Mouse (Mus musculus): Measurements from ENCODE around the gene Sec61b. TPM values are rescaled to one million over a fixed set of nuclear protein-coding genes. Genes with fewer than 3 reads are reported as not detected.

Sec61b gene
- 175 and 255 TPM in 2 replicates for polyA plus RNA-seq (2012; rRNA removed)

DNA sequence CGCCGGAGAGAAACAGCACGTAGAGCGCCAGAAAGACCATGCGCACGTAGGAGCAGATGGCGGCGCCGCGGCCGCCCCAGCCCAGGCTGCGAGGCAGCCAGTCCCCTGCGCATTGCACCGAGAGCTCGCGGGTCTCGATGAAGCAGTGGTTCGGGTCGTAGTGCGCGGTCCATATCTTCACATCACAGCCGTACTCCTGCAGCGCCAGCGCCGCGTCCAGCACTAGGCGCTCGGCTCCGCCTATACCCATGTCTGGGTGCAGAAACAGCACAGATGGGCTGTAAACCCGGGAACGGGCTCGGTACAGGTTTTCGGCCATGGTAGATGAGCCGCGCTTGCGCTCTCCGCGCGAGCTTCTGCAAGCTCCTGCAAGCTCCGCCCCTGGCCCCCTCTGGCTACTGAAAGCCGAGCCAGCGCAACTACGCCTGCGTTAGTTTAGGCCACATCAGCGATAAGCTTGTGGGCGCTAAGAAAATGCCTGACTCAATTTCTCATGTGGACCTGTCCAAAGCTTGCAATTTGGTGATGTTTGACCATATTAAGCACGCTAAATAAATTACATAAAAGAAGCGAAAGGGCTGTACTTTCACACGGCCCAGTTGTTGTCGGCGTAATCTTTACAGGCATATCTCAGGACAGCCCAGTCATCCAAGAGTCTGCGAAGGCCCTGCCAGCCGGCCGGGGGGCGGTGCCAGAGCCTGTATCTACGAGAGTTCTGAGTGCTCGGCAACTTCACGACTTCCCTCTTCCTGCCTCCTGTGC is at the start of gene Sec61b, which contains the start of gene Alg2:
Gene Sec61b (plus strand): TSS at position 691 of the 762 bp plus-strand sequence.
Gene Alg2 (minus strand): TSS at position 366 of the 762 bp plus-strand sequence.
- Histone ChIP-seq H3K36me3 (ENCODE audit: control insufficient read depth, insufficient read depth, low read length) (peaks cover 19% of the 10 kb centered on the region), H3K27me3 (ENCODE audit: control insufficient read depth, insufficient read depth, low read length) (no peaks in the 10 kb centered on the region), H3K27ac (ENCODE audit: insufficient read depth, low read length) (peak within 1 kb of the TSS; percentile 84), H3K4me3 (ENCODE audit: extremely low read depth, insufficient read depth, insufficient read length) (peak within 1 kb of the TSS; percentile 83), H3K4me1 (ENCODE audit: control insufficient read depth, insufficient read depth, insufficient read length) (0 out of 2 replicates have a peak, but pooled peaks cover 2% of the 10 kb centered on the region)
- no peak; the same call in 1 of the 2 replicates for TF ChIP-seq POLR2A (IDR thresholded peaks at IDR 0.05; ENCODE audit: low read depth, low read length)
- under 1% methylated on average over 57 of the region's 58 CpGs for WGBS
- DNase-seq (ENCODE audit: low read depth in 1 of 2, low spot score in 2 of 2), result peak; percentile 97 to 98

DNA sequence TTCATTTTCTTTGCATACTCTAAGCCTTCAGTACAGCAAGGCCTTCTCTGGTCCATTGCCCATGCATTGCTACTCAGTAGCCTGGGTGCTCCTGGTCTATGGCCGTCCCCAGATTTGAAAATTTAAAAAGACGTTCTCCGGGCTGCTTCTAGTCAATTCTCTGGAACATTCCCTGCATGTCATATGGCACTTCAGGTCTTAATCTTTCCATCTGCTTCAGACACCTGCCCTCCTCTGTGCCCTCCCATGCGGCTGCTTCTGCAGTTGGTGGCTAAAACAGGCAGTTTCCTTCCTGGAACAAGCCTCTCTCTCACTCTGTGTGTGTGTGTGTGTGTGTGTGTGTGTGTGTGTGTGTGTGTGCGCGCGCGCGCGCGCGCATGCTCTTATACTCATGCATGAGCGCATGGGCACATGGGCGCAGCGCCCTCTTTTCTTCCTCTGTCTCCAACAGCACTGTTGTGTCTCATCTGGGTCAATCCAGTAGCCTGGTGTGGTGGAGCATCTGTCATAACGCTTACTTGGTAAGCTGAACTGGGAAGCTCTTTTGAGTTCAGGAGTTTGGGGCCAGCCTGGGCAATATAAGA is 49.1 kb upstream of the Sec61b start:
- Histone ChIP-seq H3K36me3 (ENCODE audit: control insufficient read depth, insufficient read depth, low read length) (no peaks in the 10 kb centered on the region), H3K4me3 (ENCODE audit: extremely low read depth, insufficient read depth, insufficient read length) (no peak overlapping the region), H3K27me3 (ENCODE audit: control insufficient read depth, insufficient read depth, low read length) (no peaks in the 10 kb centered on the region), H3K4me1 (ENCODE audit: control insufficient read depth, insufficient read depth, insufficient read length) (no peaks in the 10 kb centered on the region; the same call in 1 of the 2 replicates), H3K27ac (ENCODE audit: insufficient read depth, low read length) (no peak overlapping the region)
- WGBS, result 30% methylated on average over 16 of the region's 16 CpGs
- no peak for TF ChIP-seq CTCF (IDR thresholded peaks at IDR 0.05; ENCODE audit: extremely low read depth, insufficient read depth, insufficient read length, insufficient replicate concordance)
- no peak for TF ChIP-seq POLR2A (IDR thresholded peaks at IDR 0.05; ENCODE audit: low read depth, low read length)
- no peak for DNase-seq (ENCODE audit: low read depth in 1 of 2, low spot score in 2 of 2)

DNA sequence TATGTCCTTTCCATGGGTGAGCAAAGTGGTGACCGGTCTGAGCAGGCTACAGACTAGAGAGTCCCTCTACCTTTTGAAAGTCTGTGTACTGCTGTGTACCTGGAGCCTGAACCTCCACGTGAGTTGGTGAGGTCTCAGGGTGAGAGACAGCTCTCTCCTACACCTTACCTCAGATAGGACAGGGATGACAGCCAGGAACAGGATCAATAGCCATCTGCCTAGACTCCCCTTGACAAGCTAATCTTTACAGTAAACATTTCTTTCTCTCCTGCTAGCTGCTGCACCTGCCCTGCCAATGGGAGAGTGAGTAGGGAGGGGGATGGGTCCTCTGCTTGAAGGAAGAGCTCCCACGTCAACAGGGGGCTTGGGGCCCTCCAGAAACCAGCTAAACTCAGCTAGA is 46.9 kb upstream of the Sec61b start:
- 81% methylated on average over 3 of the region's 3 CpGs for WGBS
- Histone ChIP-seq H3K27me3 (ENCODE audit: control insufficient read depth, insufficient read depth, low read length) (no peaks in the 10 kb centered on the region), H3K27ac (ENCODE audit: insufficient read depth, low read length) (no peak overlapping the region), H3K4me1 (ENCODE audit: control insufficient read depth, insufficient read depth, insufficient read length) (no peaks in the 10 kb centered on the region; the same call in 1 of the 2 replicates), H3K36me3 (ENCODE audit: control insufficient read depth, insufficient read depth, low read length) (no peaks in the 10 kb centered on the region), H3K4me3 (ENCODE audit: extremely low read depth, insufficient read depth, insufficient read length) (no peak overlapping the region)
- TF ChIP-seq CTCF (IDR thresholded peaks at IDR 0.05; ENCODE audit: extremely low read depth, insufficient read depth, insufficient read length, insufficient replicate concordance) (no peak), POLR2A (IDR thresholded peaks at IDR 0.05; ENCODE audit: low read depth, low read length) (no peak)
- DNase-seq (ENCODE audit: low read depth in 1 of 2, low spot score in 2 of 2), result no peak

GRCm38 (mm10) chr4:47430557-47430956 is 43.9 kb upstream of the Sec61b start:
- H3K36me3 ChIP-seq (ENCODE audit: control insufficient read depth, insufficient read depth, low read length), result no peaks in the 10 kb centered on the region
- 69% methylated on average over 6 of the region's 6 CpGs for WGBS
- no peaks in the 10 kb centered on the region; the same call in 1 of the 2 replicates for H3K4me1 ChIP-seq (ENCODE audit: control insufficient read depth, insufficient read depth, insufficient read length)
- H3K27ac ChIP-seq (ENCODE audit: insufficient read depth, low read length), result no peak overlapping the region
- no peaks in the 10 kb centered on the region for H3K27me3 ChIP-seq (ENCODE audit: control insufficient read depth, insufficient read depth, low read length)
- no peak overlapping the region for H3K4me3 ChIP-seq (ENCODE audit: extremely low read depth, insufficient read depth, insufficient read length)
- no peak for DNase-seq (ENCODE audit: low read depth in 1 of 2, low spot score in 2 of 2)
- TF ChIP-seq CTCF (IDR thresholded peaks at IDR 0.05; ENCODE audit: extremely low read depth, insufficient read depth, insufficient read length, insufficient replicate concordance) (no peak), POLR2A (IDR thresholded peaks at IDR 0.05; ENCODE audit: low read depth, low read length) (no peak)

- Histone ChIP-seq H3K36me3 (ENCODE audit: control insufficient read depth, insufficient read depth, low read length) (no peaks in the 10 kb centered on the region), H3K27ac (ENCODE audit: insufficient read depth, low read length) (no peak overlapping the region), H3K27me3 (ENCODE audit: control insufficient read depth, insufficient read depth, low read length) (no peaks in the 10 kb centered on the region), H3K4me3 (ENCODE audit: extremely low read depth, insufficient read depth, insufficient read length) (no peak overlapping the region), H3K4me1 (ENCODE audit: control insufficient read depth, insufficient read depth, insufficient read length) (no peaks in the 10 kb centered on the region; the same call in 1 of the 2 replicates)
- WGBS, result 88% methylated on average over 5 of the region's 5 CpGs
- DNase-seq (ENCODE audit: low read depth in 1 of 2, low spot score in 2 of 2), result no peak
- no peak for TF ChIP-seq CTCF (IDR thresholded peaks at IDR 0.05; ENCODE audit: extremely low read depth, insufficient read depth, insufficient read length, insufficient replicate concordance)
Measured at GRCm38 (mm10) chr4:47431081-47431480, 43.4 kb upstream of the Sec61b start.

DNA sequence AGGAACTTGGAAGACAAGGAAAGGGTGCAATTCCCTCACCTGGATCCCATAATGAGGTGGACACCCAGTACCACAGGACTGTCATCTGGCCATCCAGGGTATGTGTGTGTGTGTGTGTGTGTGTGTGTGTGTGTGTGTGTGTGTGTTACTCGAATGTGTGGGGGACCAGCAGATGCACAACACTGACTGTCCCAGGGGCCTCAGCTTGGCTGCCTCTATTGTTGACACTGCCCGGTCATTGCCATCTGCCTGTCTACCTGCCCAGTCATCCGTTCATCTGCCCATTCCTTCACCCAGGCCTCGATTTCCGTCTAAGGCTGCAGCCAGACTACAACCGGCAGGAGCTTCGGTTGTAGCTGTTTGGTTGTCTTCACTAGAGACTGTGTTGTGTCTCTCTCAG is 41.7 kb upstream of the Sec61b start:
- Histone ChIP-seq H3K36me3 (ENCODE audit: control insufficient read depth, insufficient read depth, low read length) (no peaks in the 10 kb centered on the region), H3K27me3 (ENCODE audit: control insufficient read depth, insufficient read depth, low read length) (no peaks in the 10 kb centered on the region), H3K4me3 (ENCODE audit: extremely low read depth, insufficient read depth, insufficient read length) (no peak overlapping the region), H3K4me1 (ENCODE audit: control insufficient read depth, insufficient read depth, insufficient read length) (no peaks in the 10 kb centered on the region; the same call in 1 of the 2 replicates), H3K27ac (ENCODE audit: insufficient read depth, low read length) (no peak overlapping the region)
- 92% methylated on average over 7 of the region's 7 CpGs for WGBS
- DNase-seq (ENCODE audit: low read depth in 1 of 2, low spot score in 2 of 2), result no peak
- TF ChIP-seq POLR2A (IDR thresholded peaks at IDR 0.05; ENCODE audit: low read depth, low read length) (no peak), CTCF (IDR thresholded peaks at IDR 0.05; ENCODE audit: extremely low read depth, insufficient read depth, insufficient read length, insufficient replicate concordance) (no peak)

DNA sequence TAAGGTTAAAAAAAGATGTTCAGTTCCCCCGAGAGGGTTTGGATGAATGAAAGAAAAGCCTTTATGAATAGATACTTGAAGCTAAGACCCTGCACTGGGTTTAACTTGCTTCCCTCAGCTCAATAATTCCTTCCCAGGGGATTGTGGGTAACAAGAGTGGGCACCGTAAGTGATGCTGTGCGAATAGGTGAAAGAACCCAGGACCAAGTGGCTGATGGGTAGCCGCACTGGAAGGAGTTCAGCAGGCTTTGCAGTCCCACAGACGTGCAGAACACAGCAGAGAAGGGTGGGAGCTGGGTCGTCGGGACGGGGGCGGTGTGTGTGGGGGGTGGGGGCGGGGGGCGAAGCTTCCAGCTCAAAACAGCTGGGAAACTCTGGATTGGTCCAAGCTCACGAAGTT is 39.3 kb upstream of the Sec61b start:
- no peak overlapping the region for H3K4me3 ChIP-seq (ENCODE audit: extremely low read depth, insufficient read depth, insufficient read length)
- 89% methylated on average over 12 of the region's 12 CpGs for WGBS
- no peak overlapping the region for H3K27ac ChIP-seq (ENCODE audit: insufficient read depth, low read length)
- H3K4me1 ChIP-seq (ENCODE audit: control insufficient read depth, insufficient read depth, insufficient read length), result no peaks in the 10 kb centered on the region; the same call in 1 of the 2 replicates
- DNase-seq (ENCODE audit: low read depth in 1 of 2, low spot score in 2 of 2), result no peak
- no peaks in the 10 kb centered on the region for H3K27me3 ChIP-seq (ENCODE audit: control insufficient read depth, insufficient read depth, low read length)
- TF ChIP-seq POLR2A (IDR thresholded peaks at IDR 0.05; ENCODE audit: low read depth, low read length) (no peak), CTCF (IDR thresholded peaks at IDR 0.05; ENCODE audit: extremely low read depth, insufficient read depth, insufficient read length, insufficient replicate concordance) (no peak)
- H3K36me3 ChIP-seq (ENCODE audit: control insufficient read depth, insufficient read depth, low read length), result no peaks in the 10 kb centered on the region
